Mouse (Mus musculus): ENCODE results near the gene Fndc7.
A peak's percentile ranks its signal among the peaks of the same experiment; 100 is the strongest.

The Fndc7 gene

GRCm38 (mm10) chr3:108889908-108890307 is at the start of gene Fndc7:
Gene Fndc7 (minus strand): TSS chr3:108890008.
- no peak for DNase-seq

GRCm38 (mm10) chr3:108939573-108939972 is 49.8 kb upstream of the Fndc7 start, which contains the start of gene Henmt1:
Gene Henmt1 (plus strand): TSS chr3:108939873.
- DNase-seq = no peak

- no peak for DNase-seq
Measured at GRCm38 (mm10) chr3:108938691-108939090, 48.9 kb upstream of the Fndc7 start.

GRCm38 (mm10) chr3:108933557-108933956 is 43.7 kb upstream of the Fndc7 start:
- no peak for DNase-seq

GRCm38 (mm10) chr3:108926308-108926707 is 36.5 kb upstream of the Fndc7 start:
- DNase-seq = no peak

- DNase-seq = no peak
Measured at GRCm38 (mm10) chr3:108925677-108926076, 35.9 kb upstream of the Fndc7 start.

GRCm38 (mm10) chr3:108921822-108922221 is 32.0 kb upstream of the Fndc7 start:
- no peak for DNase-seq

- no peak for DNase-seq
Measured at GRCm38 (mm10) chr3:108920442-108921070, 30.7 kb upstream of the Fndc7 start.

GRCm38 (mm10) chr3:108918852-108919251 is 29.0 kb upstream of the Fndc7 start:
- no peak for DNase-seq

GRCm38 (mm10) chr3:108917986-108918385 is 28.2 kb upstream of the Fndc7 start:
- DNase-seq = no peak

- DNase-seq = no peak
Measured at GRCm38 (mm10) chr3:108916857-108917256, 27.0 kb upstream of the Fndc7 start.

GRCm38 (mm10) chr3:108915999-108916398 is 26.2 kb upstream of the Fndc7 start:
- no peak for DNase-seq

GRCm38 (mm10) chr3:108911548-108912413 is 22.0 kb upstream of the Fndc7 start, which contains the start of gene Prpf38b:
Gene Prpf38b (minus strand): TSS chr3:108911727.
- peak; percentile 97 for DNase-seq

GRCm38 (mm10) chr3:108911081-108911547 is 21.3 kb upstream of the Fndc7 start:
- DNase-seq = peak; percentile 80

- DNase-seq = no peak
Measured at GRCm38 (mm10) chr3:108910303-108911080, 20.7 kb upstream of the Fndc7 start.

- DNase-seq = no peak
Measured at GRCm38 (mm10) chr3:108902934-108903333, 13.1 kb upstream of the Fndc7 start.

- DNase-seq = no peak
Measured at GRCm38 (mm10) chr3:108902038-108902437, 12.2 kb upstream of the Fndc7 start.

- no peak for DNase-seq
Measured at GRCm38 (mm10) chr3:108900681-108901080, 10.9 kb upstream of the Fndc7 start.

- DNase-seq = no peak
Measured at GRCm38 (mm10) chr3:108900147-108900546, 10.3 kb upstream of the Fndc7 start.

- DNase-seq = no peak
Measured at GRCm38 (mm10) chr3:108898640-108899039, 8.8 kb upstream of the Fndc7 start.

GRCm38 (mm10) chr3:108892914-108893313 is 3.1 kb upstream of the Fndc7 start:
- DNase-seq = no peak

GRCm38 (mm10) chr3:108892080-108892479 is 2.3 kb upstream of the Fndc7 start:
- no peak for DNase-seq

- DNase-seq = no peak
Measured at GRCm38 (mm10) chr3:108887618-108887975, 2.2 kb downstream of the Fndc7 start.
